Mouse (Mus musculus) E14TG2a.4 (cell line): Measurements from ENCODE around the gene Vmn1r228.

Source experiments
- H3K27me3 ChIP-seq: 2 replicates; pipeline ENCODE4 v1.6.1; 2014; ENCODE audit warnings: low read length, control low read depth; ENCODE audit not compliant: insufficient read depth
- H3K36me3 ChIP-seq: 2 replicates; pipeline ENCODE4 v1.6.1; 2014; ENCODE audit warnings: low read length, control low read depth; ENCODE audit not compliant: insufficient read depth
- H3K4me1 ChIP-seq: replicated peaks from 2 replicates; pipeline ENCODE4 v1.6.1; 2014; ENCODE audit warnings: low read depth, low read length, control low read depth
- H3K4me3 ChIP-seq: replicated peaks from 2 replicates; pipeline ENCODE4 v1.5.1; 2014; ENCODE audit warnings: mild to moderate bottlenecking, low read length
- H3K9me3 ChIP-seq: 2 replicates; pipeline ENCODE4 v1.6.1; 2014; ENCODE audit warnings: low read length, control low read depth
- CTCF ChIP-seq: conservative IDR thresholded peaks from 2 replicates; pipeline ENCODE4 v1.5.1; 2014; ENCODE audit warnings: low read length
- NANOG ChIP-seq: IDR thresholded peaks from 2 replicates; pipeline ENCODE4 v1.6.1; 2014; ENCODE audit warnings: borderline replicate concordance, low read length, mixed read lengths
- POU5F1 ChIP-seq: IDR thresholded peaks from 2 replicates; pipeline ENCODE4 v1.6.1; 2014; ENCODE audit warnings: low read length, borderline replicate concordance

Gene Vmn1r228

DNA sequence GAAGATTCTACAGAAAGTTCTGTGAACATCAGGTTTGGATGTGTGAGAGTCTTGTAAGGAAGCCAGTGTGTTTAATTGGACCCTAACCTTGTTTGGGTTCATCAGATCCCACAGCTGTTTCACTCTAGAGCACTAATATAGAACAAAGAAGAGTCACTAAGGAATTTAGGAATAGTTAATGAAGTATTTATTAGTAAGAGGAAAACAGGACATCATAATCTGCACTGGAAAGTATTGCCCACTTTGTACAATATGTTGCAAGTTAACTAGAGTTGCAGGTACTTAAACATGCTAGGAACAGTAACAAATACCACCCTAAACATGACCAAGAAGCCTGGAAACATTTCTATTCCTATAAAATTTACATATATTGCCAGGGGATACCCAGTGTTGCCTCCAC, at the start of gene Vmn1r228:
Vmn1r228 (minus strand) TSS at position 101 of the 400 bp plus-strand sequence.
- Histone ChIP-seq H3K27me3 (no peaks in the 10 kb centered on the region), H3K36me3 (no peaks in the 10 kb centered on the region)

DNA sequence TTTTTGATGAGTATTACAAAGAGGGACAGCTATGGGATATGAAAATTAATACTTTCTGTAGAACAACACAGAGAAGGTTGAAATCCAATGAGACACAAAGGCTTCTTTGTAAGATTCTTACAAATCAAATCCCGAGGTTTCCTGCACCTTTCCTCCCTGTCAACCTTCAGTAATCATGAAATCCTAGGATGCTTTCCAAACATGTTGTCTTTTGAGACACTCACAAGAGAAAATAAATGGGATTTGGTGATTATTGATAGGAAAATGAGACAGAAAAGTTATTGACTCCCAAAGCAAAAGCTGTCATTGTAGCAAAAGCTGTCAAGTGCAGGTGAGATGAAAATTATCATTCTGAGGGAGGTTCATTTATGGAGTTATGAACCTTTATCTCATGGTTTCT, 25.3 kb upstream of the Vmn1r228 start, which contains the start of gene Vmn1r229:
Vmn1r229 (plus strand) TSS at position 301 of the 400 bp plus-strand sequence.
- H3K27me3 ChIP-seq = no peaks in the 10 kb centered on the region
- no peaks in the 10 kb centered on the region for H3K4me1 ChIP-seq
- no peaks in the 10 kb centered on the region for H3K9me3 ChIP-seq
- TF ChIP-seq NANOG (no peak), POU5F1 (no peak), CTCF (no peak)
- no peak within 1 kb of the TSS for H3K4me3 ChIP-seq
- no peaks in the 10 kb centered on the region for H3K36me3 ChIP-seq

More for the DNA sequence above, at the start of gene Vmn1r228:
- Histone ChIP-seq H3K9me3 (no peaks in the 10 kb centered on the region), H3K4me3 (no peak within 1 kb of the TSS), H3K4me1 (no peaks in the 10 kb centered on the region)
- TF ChIP-seq CTCF = no peak
- TF ChIP-seq POU5F1 = no peak
- TF ChIP-seq NANOG = no peak

DNA sequence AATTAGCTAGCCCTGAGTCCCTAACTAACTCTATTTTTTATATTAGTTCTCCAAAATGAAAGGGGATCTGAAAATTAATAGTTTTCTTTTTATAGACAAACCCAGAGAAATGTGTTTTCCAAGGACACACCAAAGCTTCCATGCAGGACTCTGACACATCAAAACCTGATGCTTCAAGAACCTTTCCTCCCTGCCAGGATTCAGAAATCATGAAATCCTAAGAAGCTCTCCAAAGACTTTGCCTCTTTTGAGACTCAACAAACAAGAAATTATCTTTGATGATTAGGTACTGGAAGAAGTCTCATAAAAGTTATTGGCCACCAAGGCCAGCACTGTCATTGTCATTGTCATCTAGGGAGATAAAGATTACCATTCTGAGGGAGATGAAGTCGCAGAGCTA, 56.4 kb downstream of the Vmn1r228 start, which contains the start of gene Vmn1r227:
Vmn1r227 (plus strand) TSS at position 301 of the 400 bp plus-strand sequence.
- TF ChIP-seq NANOG (no peak), POU5F1 (no peak), CTCF (no peak)
- Histone ChIP-seq H3K36me3 (no peaks in the 10 kb centered on the region), H3K27me3 (no peaks in the 10 kb centered on the region)

More for the DNA sequence above, 56.4 kb downstream of the Vmn1r228 start, which contains the start of gene Vmn1r227:
- Histone ChIP-seq H3K4me3 (no peak within 1 kb of the TSS), H3K9me3 (no peaks in the 10 kb centered on the region), H3K4me1 (no peaks in the 10 kb centered on the region)
